Mouse (Mus musculus) macrophage (primary cell): Measurements from ENCODE around the gene Mgat3. TPM values are rescaled to one million over a fixed set of nuclear protein-coding genes. Genes with fewer than 3 reads are reported as not detected.

Experiments used
- H3K27ac ChIP-seq: fragments of 350-480 bp; formaldehyde crosslinking; 2 replicates; pipeline ENCODE4 v1.9.0; 2021
- H3K36me3 ChIP-seq: fragments of 350-480 bp; formaldehyde crosslinking; 2 replicates; pipeline ENCODE4 v1.9.0; 2021; ENCODE audit errors: inconsistent target
- H3K4me3 ChIP-seq: fragments of 350-480 bp; formaldehyde crosslinking; 2 replicates; pipeline ENCODE4 v1.9.0; 2021; ENCODE audit errors: inconsistent target
- H3K79me2 ChIP-seq: fragments of 350-480 bp; formaldehyde crosslinking; 2 replicates; pipeline ENCODE4 v1.9.0; 2021; ENCODE audit errors: inconsistent target
- WGBS: methylation state at CpG from one replicate; pipeline ENCODE4 v1.1.7; 2026; ENCODE audit warnings: inconsistent platforms; ENCODE audit not compliant: missing documents; 5-methylcytosine and 5-hydroxymethylcytosine counted together
- polyA plus RNA-seq: library from polyadenylated mRNA; stranded (reverse); fragments of 250-400 nt; gene quantifications from 3 replicates; pipeline ENCODE4 v1.2.4, GENCODE M21; 2018; ENCODE audit warnings: inconsistent platforms
- total RNA-seq, 78 experiments: library from RNA; depleted of rRNA; stranded (reverse); fragments of 250-400 nt; gene quantifications; 1 replicate in 9 of 78; 2 replicates in 24 of 78; 3 replicates in 43 of 78; 4 replicates in 2 of 78; pipeline ENCODE4 v1.2.4; 2018; ENCODE audit warnings: inconsistent platforms in 56 of 78

The Mgat3 gene
- total RNA-seq (2018; cell fraction: chromatin; rRNA removed) = 1 to 10 TPM in 1 of 26 experiments, under 1 TPM in 1, not detected in 24; 0.17 to 1.7 TPM
- total RNA-seq (2018; cell fraction: cytosol; rRNA removed) = not detected
- under 1 TPM in 1 of 26 experiments, not detected in 25; 0.24 TPM for total RNA-seq (2018; cell fraction: nucleus; rRNA removed)
- 0.03 TPM in 1 of 3 replicates, not detected in the others for polyA plus RNA-seq

- H3K36me3 ChIP-seq = no peaks in the 10 kb centered on the region
- no peaks in the 10 kb centered on the region for H3K79me2 ChIP-seq
- H3K4me3 ChIP-seq = no peak within 1 kb of the TSS
- H3K27ac ChIP-seq = no peak within 1 kb of the TSS
- 11% methylated on average over 37 of the region's 85 CpGs for WGBS
These were observed at the start of gene Mgat3 for GRCm38 (mm10) chr15:80173001-80173771. Gene Mgat3 (plus strand): TSS chr15:80173721.

GRCm38 (mm10) chr15:80124651-80125050 is 48.9 kb upstream of the Mgat3 start:
- Histone ChIP-seq H3K36me3 (no peaks in the 10 kb centered on the region), H3K79me2 (no peaks in the 10 kb centered on the region), H3K27ac (no peak overlapping the region), H3K4me3 (no peak overlapping the region)
- 100% methylated on average over 1 of the region's 4 CpGs for WGBS

- no peak overlapping the region for H3K4me3 ChIP-seq
- H3K36me3 ChIP-seq = no peaks in the 10 kb centered on the region
- H3K79me2 ChIP-seq = no peaks in the 10 kb centered on the region
- 33% methylated on average over 1 of the region's 1 CpGs for WGBS
- H3K27ac ChIP-seq = no peak overlapping the region
These were observed 46.3 kb upstream of the Mgat3 start for GRCm38 (mm10) chr15:80127191-80127590.

GRCm38 (mm10) chr15:80129982-80130381 is 43.5 kb upstream of the Mgat3 start:
- Histone ChIP-seq H3K4me3 (no peak overlapping the region), H3K79me2 (peaks cover 10% of the 10 kb centered on the region), H3K27ac (no peak overlapping the region), H3K36me3 (no peaks in the 10 kb centered on the region)
- WGBS = 95% methylated on average over 3 of the region's 6 CpGs

GRCm38 (mm10) chr15:80130689-80131088 is 42.8 kb upstream of the Mgat3 start:
- Histone ChIP-seq H3K4me3 (no peak overlapping the region), H3K79me2 (peaks cover 17% of the 10 kb centered on the region), H3K36me3 (no peaks in the 10 kb centered on the region), H3K27ac (no peak overlapping the region)
- 69% methylated on average over 5 of the region's 5 CpGs for WGBS

GRCm38 (mm10) chr15:80131421-80131820 is 42.1 kb upstream of the Mgat3 start:
- Histone ChIP-seq H3K27ac (no peak overlapping the region), H3K79me2 (peaks cover 24% of the 10 kb centered on the region), H3K4me3 (no peak overlapping the region), H3K36me3 (no peaks in the 10 kb centered on the region)
- 93% methylated on average over 6 of the region's 6 CpGs for WGBS

GRCm38 (mm10) chr15:80132452-80132851 is 41.1 kb upstream of the Mgat3 start:
- 83% methylated on average over 9 of the region's 9 CpGs for WGBS
- peaks cover 35% of the 10 kb centered on the region for H3K79me2 ChIP-seq
- peak overlapping the region; percentile 5; the same call in 1 of the 2 replicates for H3K4me3 ChIP-seq
- H3K27ac ChIP-seq = 0 out of 2 replicates have a peak overlapping the region, but pooled peaks have one; percentile 15
- H3K36me3 ChIP-seq = no peaks in the 10 kb centered on the region

- H3K36me3 ChIP-seq = no peaks in the 10 kb centered on the region
- H3K79me2 ChIP-seq = peaks cover 41% of the 10 kb centered on the region
- WGBS = 1% methylated on average over 46 of the region's 59 CpGs
- H3K27ac ChIP-seq = peak within 1 kb of the TSS; percentile 95
- H3K4me3 ChIP-seq = peak within 1 kb of the TSS; percentile 84
These were observed 40.4 kb upstream of the Mgat3 start, which contains the start of gene Tab1 for GRCm38 (mm10) chr15:80132993-80133586. Gene Tab1 (plus strand): TSS chr15:80133127.

- Histone ChIP-seq H3K36me3 (no peaks in the 10 kb centered on the region), H3K79me2 (peaks cover 49% of the 10 kb centered on the region), H3K4me3 (peak overlapping the region; percentile 84), H3K27ac (peak overlapping the region; percentile 95)
- 4% methylated on average over 14 of the region's 14 CpGs for WGBS
These were observed 39.7 kb upstream of the Mgat3 start for GRCm38 (mm10) chr15:80133682-80134449.

GRCm38 (mm10) chr15:80134450-80134847 is 39.1 kb upstream of the Mgat3 start:
- 82% methylated on average over 9 of the region's 9 CpGs for WGBS
- Histone ChIP-seq H3K36me3 (no peaks in the 10 kb centered on the region), H3K27ac (peak overlapping the region; percentile 95), H3K79me2 (peaks cover 55% of the 10 kb centered on the region), H3K4me3 (peak overlapping the region; percentile 84)

GRCm38 (mm10) chr15:80135499-80135898 is 38.0 kb upstream of the Mgat3 start:
- Histone ChIP-seq H3K79me2 (peaks cover 65% of the 10 kb centered on the region), H3K4me3 (no peak overlapping the region), H3K27ac (no peak overlapping the region), H3K36me3 (peaks cover 6% of the 10 kb centered on the region; the same call in 1 of the 2 replicates)
- WGBS = 100% methylated on average over 2 of the region's 2 CpGs

GRCm38 (mm10) chr15:80136645-80137044 is 36.9 kb upstream of the Mgat3 start:
- no peak overlapping the region for H3K4me3 ChIP-seq
- 96% methylated on average over 3 of the region's 3 CpGs for WGBS
- no peak overlapping the region for H3K27ac ChIP-seq
- peaks cover 15% of the 10 kb centered on the region for H3K36me3 ChIP-seq
- peaks cover 77% of the 10 kb centered on the region for H3K79me2 ChIP-seq

GRCm38 (mm10) chr15:80137945-80138791 is 35.4 kb upstream of the Mgat3 start:
- H3K27ac ChIP-seq = no peak overlapping the region
- H3K79me2 ChIP-seq = peaks cover 91% of the 10 kb centered on the region
- 81% methylated on average over 17 of the region's 17 CpGs for WGBS
- H3K4me3 ChIP-seq = no peak overlapping the region
- peaks cover 27% of the 10 kb centered on the region for H3K36me3 ChIP-seq

- 94% methylated on average over 2 of the region's 2 CpGs for WGBS
- H3K4me3 ChIP-seq = no peak overlapping the region
- H3K27ac ChIP-seq = no peak overlapping the region
- H3K79me2 ChIP-seq = peaks cover 87% of the 10 kb centered on the region
- peaks cover 28% of the 10 kb centered on the region for H3K36me3 ChIP-seq
These were observed 33.2 kb upstream of the Mgat3 start for GRCm38 (mm10) chr15:80140302-80140701.
